Mouse (Mus musculus) MEL (cell line): Measurements from ENCODE around the gene Syk. TPM values are rescaled to one million over a fixed set of nuclear protein-coding genes. Genes with fewer than 3 reads are reported as not detected.
A peak's percentile ranks its signal among the peaks of the same experiment; 100 is the strongest.

Experiments used
- DNase-seq: peaks from one replicate; pipeline ENCODE4 v3.0.0; 2011; ENCODE audit warnings: low read depth, low spot score
- H3K27ac ChIP-seq: 2 replicates; pipeline ENCODE4 v1.5.1; 2012; ENCODE audit warnings: low read depth, mild to moderate bottlenecking, control low read depth, low read length, moderate library complexity; ENCODE audit not compliant: control insufficient read depth
- H3K27me3 ChIP-seq, 2 experiments: fragments of 150-350 bp in 1 of 2; sonication (generic) in 1 of 2; 2 replicates each; pipeline ENCODE4 v1.6.1; 2012; ENCODE audit warnings: low read length in 2 of 2, mild to moderate bottlenecking in 2 of 2, improper control_type of control experiment in 1 of 2, moderate library complexity in 1 of 2; ENCODE audit not compliant: insufficient read depth in 2 of 2, control insufficient read depth in 1 of 2
- H3K36me3 ChIP-seq, 2 experiments: 2 replicates each; pipeline ENCODE4 v1.6.1; 2012 to 2014; ENCODE audit warnings: low read length in 2 of 2, improper control_type of control experiment in 1 of 2, inconsistent platforms in 1 of 2, mild to moderate bottlenecking in 1 of 2; ENCODE audit not compliant: insufficient read depth in 2 of 2, control insufficient read depth in 1 of 2
- H3K4me1 ChIP-seq, 2 experiments: fragments of 150-350 bp in 1 of 2; sonication (generic) in 1 of 2; 2 replicates each; pipeline ENCODE4 v1.6.1; 2012; ENCODE audit warnings: low read length in 2 of 2, improper control_type of control experiment in 1 of 2, mild to moderate bottlenecking in 1 of 2; ENCODE audit not compliant: insufficient read depth in 2 of 2, control insufficient read depth in 1 of 2
- H3K4me3 ChIP-seq, 2 experiments: fragments of 150-350 bp in 1 of 2; sonication (generic) in 1 of 2; 2 replicates each; pipeline ENCODE4 v1.5.1; 2012; ENCODE audit warnings: low read depth in 2 of 2, low read length in 2 of 2, mild to moderate bottlenecking in 2 of 2, moderate library complexity in 2 of 2, control low read depth in 1 of 2, improper control_type of control experiment in 1 of 2; ENCODE audit not compliant: control insufficient read depth in 1 of 2, insufficient read depth in 1 of 2
- H3K79me2 ChIP-seq: 2 replicates; pipeline ENCODE4 v1.6.1; 2012; ENCODE audit warnings: mild to moderate bottlenecking, low read length, moderate library complexity; ENCODE audit not compliant: control insufficient read depth, poor library complexity, insufficient read depth
- H3K9ac ChIP-seq: 2 replicates; pipeline ENCODE4 v1.6.1; 2012; ENCODE audit warnings: low read depth, mild to moderate bottlenecking, control low read depth, low read length, moderate library complexity; ENCODE audit not compliant: control insufficient read depth, poor library complexity, severe bottlenecking
- H3K9me3 ChIP-seq: fragments of 150-350 bp; sonication (generic); replicated peaks from 2 replicates; pipeline ENCODE4 v1.6.1; 2012; ENCODE audit warnings: mild to moderate bottlenecking, low read length, improper control_type of control experiment, moderate library complexity; ENCODE audit not compliant: insufficient read depth
- GABPA ChIP-seq: IDR thresholded peaks from 2 replicates; pipeline ENCODE4 v1.6.1; 2012; ENCODE audit warnings: low read depth, mild to moderate bottlenecking, inconsistent platforms, low read length, improper control_type of control experiment, moderate library complexity
- GATA1 ChIP-seq: IDR thresholded peaks from 2 replicates; pipeline ENCODE4 v1.6.1; 2011; ENCODE audit warnings: low read depth, low read length, improper control_type of control experiment
- JUND ChIP-seq: IDR thresholded peaks from 2 replicates; pipeline ENCODE4 v1.6.1; 2011; ENCODE audit warnings: low read depth, mild to moderate bottlenecking, improper control_type of control experiment, low read length
- KAT2A ChIP-seq: conservative IDR thresholded peaks from 2 replicates; pipeline ENCODE4 v1.6.1; 2012; ENCODE audit warnings: low read depth, low read length, improper control_type of control experiment, inconsistent platforms
- MAX ChIP-seq: IDR thresholded peaks from 2 replicates; pipeline ENCODE4 v1.6.1; 2011; ENCODE audit warnings: low read length, improper control_type of control experiment
- MAZ ChIP-seq: IDR thresholded peaks from 2 replicates; pipeline ENCODE4 v1.6.1; 2012; ENCODE audit warnings: low read depth, mild to moderate bottlenecking, inconsistent platforms, low read length, improper control_type of control experiment
- MXI1 ChIP-seq: IDR thresholded peaks from 2 replicates; pipeline ENCODE4 v1.6.1; 2011; ENCODE audit warnings: mild to moderate bottlenecking, low read depth, low read length, improper control_type of control experiment
- NRF1 ChIP-seq: IDR thresholded peaks from 2 replicates; pipeline ENCODE4 v1.6.1; 2014; ENCODE audit warnings: low read depth, mild to moderate bottlenecking, inconsistent platforms, low read length, improper control_type of control experiment, moderate library complexity; ENCODE audit not compliant: poor library complexity, insufficient read depth, severe bottlenecking
- POLR2A ChIP-seq, 2 experiments: IDR thresholded peaks; 2 replicates each; pipeline ENCODE4 v1.6.1; 2011 to 2012; ENCODE audit warnings: low read length in 2 of 2, mild to moderate bottlenecking in 2 of 2, control low read depth in 1 of 2, improper control_type of control experiment in 1 of 2, low read depth in 1 of 2, moderate library complexity in 1 of 2; ENCODE audit not compliant: control insufficient read depth in 1 of 2, insufficient read depth in 1 of 2, poor library complexity in 1 of 2
- SIN3A ChIP-seq: IDR thresholded peaks from 2 replicates; pipeline ENCODE4 v1.6.1; 2012; ENCODE audit warnings: low read length, improper control_type of control experiment, inconsistent platforms
- SMC3 ChIP-seq: IDR thresholded peaks from 2 replicates; pipeline ENCODE4 v1.6.1; 2011; ENCODE audit warnings: low read depth, low read length, improper control_type of control experiment
- TAL1 ChIP-seq: IDR thresholded peaks from 2 replicates; pipeline ENCODE4 v1.6.1; 2012; ENCODE audit warnings: mild to moderate bottlenecking, inconsistent platforms, low read length, moderate library complexity, mixed read lengths
- TBP ChIP-seq: IDR thresholded peaks from 2 replicates; pipeline ENCODE4 v1.8.0; 2011; ENCODE audit warnings: low read depth, low read length, improper control_type of control experiment
- UBTF ChIP-seq: IDR thresholded peaks from 2 replicates; pipeline ENCODE4 v1.6.1; 2012; ENCODE audit warnings: low read depth, mild to moderate bottlenecking, inconsistent platforms, low read length, improper control_type of control experiment, moderate library complexity, borderline replicate concordance; ENCODE audit not compliant: insufficient read depth
- USF2 ChIP-seq, 2 experiments: IDR thresholded peaks; 2 replicates each; pipeline ENCODE4 v1.6.1; 2011 to 2012; ENCODE audit warnings: improper control_type of control experiment in 2 of 2, low read length in 2 of 2, borderline replicate concordance in 1 of 2, inconsistent platforms in 1 of 2, low read depth in 1 of 2, mild to moderate bottlenecking in 1 of 2; ENCODE audit not compliant: insufficient read depth in 1 of 2
- ZC3H11A ChIP-seq: IDR thresholded peaks from 2 replicates; pipeline ENCODE4 v1.6.1; 2012; ENCODE audit warnings: low read depth, mild to moderate bottlenecking, inconsistent platforms, low read length, improper control_type of control experiment
- ZMIZ1 ChIP-seq: IDR thresholded peaks from 2 replicates; pipeline ENCODE4 v1.6.1; 2012; ENCODE audit warnings: low read depth, mild to moderate bottlenecking, inconsistent platforms, low read length, improper control_type of control experiment, moderate library complexity
- polyA plus RNA-seq, 2 experiments: library from polyadenylated mRNA; stranded (reverse) in 1 of 2; unstranded in 1 of 2; fragments of >175 nt in 1 of 2; fragments of >200 nt in 1 of 2; gene quantifications; 2 replicates each; pipeline versions ENCODE4 v1.2.1 to v1.2.4; 2012; ENCODE audit warnings: low replicate concordance in 2 of 2, low read depth in 1 of 2; ENCODE audit not compliant: insufficient read length in 2 of 2, insufficient read depth in 1 of 2, missing spikeins in 1 of 2
- total RNA-seq: library from RNA; depleted of rRNA; stranded (reverse); fragments of 300-350 nt; gene quantifications from 2 replicates; pipeline ENCODE4 v1.2.3, GENCODE M21; 2012

The Syk gene
- total and polyA plus RNA-seq, 3 experiments: 14.4 to 23.8 TPM; not detected in 1

DNA sequence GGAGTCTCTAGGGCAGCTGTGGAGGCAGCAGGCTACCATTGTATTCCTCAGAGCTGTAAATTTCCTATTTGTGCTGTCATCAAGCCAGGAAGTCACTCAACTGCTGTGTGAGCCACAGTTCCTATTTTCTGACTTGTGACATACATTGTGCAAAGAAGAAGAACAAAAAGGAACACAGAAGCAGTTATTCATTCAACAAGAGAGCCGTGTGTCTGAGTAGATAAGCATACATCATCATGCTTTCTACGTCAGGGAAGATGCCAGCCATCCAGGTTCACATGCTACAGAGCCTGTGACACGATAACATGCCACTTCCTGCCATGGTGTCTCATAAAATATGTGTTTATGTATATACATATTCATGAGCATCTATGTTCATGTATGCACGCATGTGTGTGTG, 32.1 kb downstream of the Syk start (continued):
- no peak for TF ChIP-seq UBTF
- no peak for TF ChIP-seq GABPA
- no peak for TF ChIP-seq JUND
- no peak for TF ChIP-seq NRF1
- TF ChIP-seq USF2 (IDR thresholded peaks at IDR 0.05; ENCODE audit: borderline replicate concordance in 1 of 2, insufficient read depth in 1 of 2, low read depth in 1 of 2, low read length in 2 of 2): no peak
- TF ChIP-seq GATA1: peak; percentile 26; the same call in 1 of the 2 replicates
- no peak for TF ChIP-seq KAT2A
- peak; percentile 40; the same call in 1 of the 2 replicates for TF ChIP-seq MXI1
- TF ChIP-seq ZC3H11A: no peak
- TF ChIP-seq MAZ: no peak
- no peak for TF ChIP-seq ZMIZ1

DNA sequence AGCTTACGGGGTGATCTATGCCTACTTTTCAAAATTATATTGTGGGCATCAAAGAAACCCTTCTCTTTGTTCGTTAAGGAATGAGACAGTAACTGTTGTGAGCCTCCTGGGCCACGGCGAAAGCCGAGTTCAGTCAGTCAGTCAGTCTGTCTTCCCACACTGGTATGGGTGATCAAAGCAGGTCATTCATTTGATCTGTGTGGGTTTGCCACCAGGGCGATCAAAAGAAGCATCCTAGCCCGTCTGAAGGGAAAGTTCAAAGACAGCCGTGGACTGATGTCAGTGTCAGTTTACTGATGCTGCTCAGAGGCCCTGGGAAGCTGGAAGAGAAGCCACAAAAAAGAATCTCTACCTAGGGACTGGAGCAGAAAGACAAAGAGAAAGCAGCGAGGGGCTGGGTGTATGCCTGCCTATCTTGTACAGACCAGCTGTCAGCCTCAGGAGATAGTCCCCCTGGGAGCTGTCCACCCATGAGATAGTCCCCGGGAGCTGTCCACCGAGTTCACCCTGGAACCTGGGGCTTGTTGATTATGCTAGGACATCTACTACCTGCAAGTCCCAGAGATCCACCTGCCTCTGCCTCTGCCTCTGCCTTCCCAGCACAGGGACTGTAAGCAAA, 34.2 kb downstream of the Syk start:
- H3K4me3 ChIP-seq: no peak overlapping the region
- TF ChIP-seq TBP (no peak), MXI1 (0 out of 2 replicates have a peak, but pooled peaks have one; percentile 31), POLR2A (IDR thresholded peaks at IDR 0.05; ENCODE audit: control insufficient read depth in 1 of 2, insufficient read depth in 1 of 2, low read depth in 1 of 2, low read length in 2 of 2, poor library complexity in 1 of 2) (no peak), MAX (no peak), SIN3A (peak; percentile 65), TAL1 (peak; percentile 19; the same call in 1 of the 2 replicates)
- H3K4me1 ChIP-seq: peaks cover 8 to 23% of the 10 kb centered on the region in 2 experiments; a peak in 3 of 4 replicates
- no peaks in the 10 kb centered on the region for H3K9me3 ChIP-seq
- H3K27ac ChIP-seq: no peak overlapping the region
- peak; percentile 14 for DNase-seq
- no peaks in the 10 kb centered on the region for H3K79me2 ChIP-seq
- H3K9ac ChIP-seq: no peak overlapping the region
- H3K36me3 ChIP-seq: peaks cover 0 to 2% of the 10 kb centered on the region in 2 experiments; a peak in 2 of 4 replicates
- no peaks in the 10 kb centered on the region for H3K27me3 ChIP-seq

- Histone ChIP-seq H3K4me3 (no peak overlapping the region), H3K9me3 (no peaks in the 10 kb centered on the region), H3K27me3 (no peaks in the 10 kb centered on the region), H3K27ac (no peak overlapping the region), H3K36me3 (peaks cover 0 to 1% of the 10 kb centered on the region in 2 experiments; a peak in 2 of 4 replicates), H3K79me2 (no peaks in the 10 kb centered on the region), H3K4me1 (peaks cover 4 to 16% of the 10 kb centered on the region in 2 experiments; a peak in 3 of 4 replicates), H3K9ac (no peak overlapping the region)
- TF ChIP-seq JUND (0 out of 2 replicates have a peak, but pooled peaks have one; percentile 28), SMC3 (no peak)
- peak; percentile 18 for DNase-seq
Measured at GRCm38 (mm10) chr13:52618592-52618991, 35.6 kb downstream of the Syk start.
